Mouse (Mus musculus) gastrocnemius, postnatal 4 days (tissue): ENCODE data around the gene Vsig1. TPM values are rescaled to one million over a fixed set of nuclear protein-coding genes. Genes with fewer than 3 reads are reported as not detected.

ENCODE experiments used
- total RNA-seq, 2 experiments: library from RNA; stranded (reverse); gene quantifications; 2 replicates each; pipeline ENCODE4 v1.2.3; 2021

Vsig1 gene
- total RNA-seq, 2 experiments from 2014 or later: not detected

Other genes with a start within 250 kb of the Vsig1 start
- 10 to 100 TPM; 18.4 to 21.8 TPM for gene Mid2, start 243.0 kb upstream of the Vsig1 start, total RNA-seq
- gene Tex13b, start 94.2 kb upstream of the Vsig1 start, total RNA-seq: not detected
- 10 to 100 TPM; 21.7 to 25.6 TPM for gene Psmd10, start 49.1 kb downstream of the Vsig1 start, total RNA-seq
- gene Atg4a, start 49.3 kb downstream of the Vsig1 start, total RNA-seq: 10 to 100 TPM; 32.1 to 39.5 TPM